8 mouse cellular contexts compared by ENCODE assay signal in genomic region chr8:26351643-26352540, GRCm38 (mm10).
DNase-seq lines count a peak whose midpoint lies in the region; ATAC-seq and TF ChIP-seq lines count a peak whose summit lies in the region.

No protein-coding gene starts in this region.

- H3K36me3 ChIP-seq in embryonic facial prominence, embryonic 12.5 days = no peaks in the 10 kb centered on the region
- H3K36me3 ChIP-seq in kidney, adult 2 months (ENCODE audit: control insufficient read depth, insufficient read depth, low read length) = no peaks in the 10 kb centered on the region
- H3K36me3 ChIP-seq in liver, adult 2 months (ENCODE audit: control insufficient read depth, insufficient read depth, low read length) = no peaks in the 10 kb centered on the region

- peak overlapping the region; percentile 23 for H3K4me3 ChIP-seq in embryonic facial prominence, embryonic 12.5 days
- peak overlapping the region; percentile 19; the same call in 1 of the 2 replicates for H3K4me3 ChIP-seq in kidney, adult 2 months (ENCODE audit: insufficient read depth, low read depth, low read length)
- no peak overlapping the region for H3K4me3 ChIP-seq in liver, adult 2 months (ENCODE audit: insufficient read depth, low read depth, low read length)

- H3K9me3 ChIP-seq in embryonic facial prominence, embryonic 12.5 days = no peaks in the 10 kb centered on the region

- TF ChIP-seq POLR2A in kidney, adult 2 months (IDR thresholded peaks at IDR 0.05; ENCODE audit: low read depth, low read length) = no peak
- no peak for TF ChIP-seq POLR2A in liver, adult 2 months (IDR thresholded peaks at IDR 0.05; ENCODE audit: extremely low read depth, insufficient read depth, low read length)

- peak overlapping the region; percentile 21; the same call in 1 of the 2 replicates for H3K9ac ChIP-seq in embryonic facial prominence, embryonic 12.5 days
- no peak overlapping the region for H3K9ac ChIP-seq in liver, adult 2 months (ENCODE audit: low read depth, low read length)

- H3K79me2 ChIP-seq in liver, adult 2 months (ENCODE audit: control insufficient read depth, insufficient read depth, low read length) = no peaks in the 10 kb centered on the region

- peak; percentile 66 for ATAC-seq in embryonic facial prominence, embryonic 12.5 days (ENCODE audit: insufficient number of reproducible peaks, insufficient read depth, low FRiP score, low TSS enrichment)

- TF ChIP-seq CTCF in kidney, adult 2 months (conservative IDR thresholded peaks at IDR 0.05; ENCODE audit: insufficient read depth, insufficient read length, low read depth, low read length) = no peak
- TF ChIP-seq CTCF in liver, adult 2 months (IDR thresholded peaks at IDR 0.05; ENCODE audit: low read depth, low read length) = no peak

- no peaks in the 10 kb centered on the region for H3K27me3 ChIP-seq in embryonic facial prominence, embryonic 12.5 days
- no peaks in the 10 kb centered on the region for H3K27me3 ChIP-seq in kidney, adult 2 months (replicated peaks; ENCODE audit: control insufficient read depth, insufficient read depth, low read length)
- H3K27me3 ChIP-seq in liver, adult 2 months (ENCODE audit: control insufficient read depth, insufficient read depth, low read length) = no peaks in the 10 kb centered on the region

- peaks cover 12% of the 10 kb centered on the region; the same call in 1 of the 2 replicates for H3K4me1 ChIP-seq in embryonic facial prominence, embryonic 12.5 days
- peaks cover 2% of the 10 kb centered on the region; the same call in 1 of the 2 replicates for H3K4me1 ChIP-seq in kidney, adult 2 months (ENCODE audit: control insufficient read depth, insufficient read depth, low read length)
- peaks cover 19% of the 10 kb centered on the region for H3K4me1 ChIP-seq in liver, adult 2 months (ENCODE audit: control insufficient read depth, insufficient read depth, low read length)

- peak; percentile 9 for DNase-seq in layer of hippocampus, adult 11-12 months (ENCODE audit: low spot score)
- DNase-seq in layer of hippocampus, postnatal 14 days (ENCODE audit: low spot score in 2 of 2) = no peak
- peak; percentile 55 for DNase-seq in heart, adult 8-10 months (ENCODE audit: low spot score)
- peak; percentile 56 for DNase-seq in kidney, adult 2 months
- DNase-seq in liver, adult 2 months (ENCODE audit: extremely low read depth, low read depth, low spot score) = peak; percentile 24
- peak; percentile 41 for DNase-seq in ovary, postnatal 10 days (ENCODE audit: low spot score)
- DNase-seq in thymus, adult 18-20 months = no peak

- WGBS in embryonic facial prominence, embryonic 12.5 days = 28% methylated on average over 21 of the region's 21 CpGs
- 9% methylated on average over 21 of the region's 21 CpGs for WGBS in kidney, adult 2 months
- 62% methylated on average over 21 of the region's 21 CpGs for WGBS in liver, adult 2 months

- peak overlapping the region; percentile 56 for H3K4me2 ChIP-seq in embryonic facial prominence, embryonic 12.5 days (replicated peaks)

- H3K27ac ChIP-seq in embryonic facial prominence, embryonic 12.5 days = peak overlapping the region; percentile 88
- peak overlapping the region; percentile 85 for H3K27ac ChIP-seq in kidney, adult 2 months (ENCODE audit: insufficient read depth, low read depth, low read length)
- peak overlapping the region; percentile 40 for H3K27ac ChIP-seq in liver, adult 2 months (replicated peaks; ENCODE audit: insufficient read depth, low read depth, low read length)

Comparison
In these comparisons a context has a peak if more than half of its experiments do, and no peak if none do; other contexts are left out.
1. DNase-seq: peak in layer of hippocampus, adult 11-12 months (single experiment), heart, adult 8-10 months (single experiment), kidney, adult 2 months (single experiment), liver, adult 2 months (single experiment) and ovary, postnatal 10 days (single experiment); none in layer of hippocampus, postnatal 14 days (0 of 2) and thymus, adult 18-20 months (0 of 2).
2. Peak in every context shown above with its lines, with median percentiles within 50 percentile points of each other: H3K27ac ChIP-seq.